Mouse (Mus musculus) A20 (cell line): ENCODE results near the gene Gm48551.

Source experiments
- DNase-seq: peaks from one replicate; pipeline ENCODE4 v3.0.0-alpha.2; 2011; ENCODE audit warnings: low read depth, low spot score

Gene Gm48551

DNA sequence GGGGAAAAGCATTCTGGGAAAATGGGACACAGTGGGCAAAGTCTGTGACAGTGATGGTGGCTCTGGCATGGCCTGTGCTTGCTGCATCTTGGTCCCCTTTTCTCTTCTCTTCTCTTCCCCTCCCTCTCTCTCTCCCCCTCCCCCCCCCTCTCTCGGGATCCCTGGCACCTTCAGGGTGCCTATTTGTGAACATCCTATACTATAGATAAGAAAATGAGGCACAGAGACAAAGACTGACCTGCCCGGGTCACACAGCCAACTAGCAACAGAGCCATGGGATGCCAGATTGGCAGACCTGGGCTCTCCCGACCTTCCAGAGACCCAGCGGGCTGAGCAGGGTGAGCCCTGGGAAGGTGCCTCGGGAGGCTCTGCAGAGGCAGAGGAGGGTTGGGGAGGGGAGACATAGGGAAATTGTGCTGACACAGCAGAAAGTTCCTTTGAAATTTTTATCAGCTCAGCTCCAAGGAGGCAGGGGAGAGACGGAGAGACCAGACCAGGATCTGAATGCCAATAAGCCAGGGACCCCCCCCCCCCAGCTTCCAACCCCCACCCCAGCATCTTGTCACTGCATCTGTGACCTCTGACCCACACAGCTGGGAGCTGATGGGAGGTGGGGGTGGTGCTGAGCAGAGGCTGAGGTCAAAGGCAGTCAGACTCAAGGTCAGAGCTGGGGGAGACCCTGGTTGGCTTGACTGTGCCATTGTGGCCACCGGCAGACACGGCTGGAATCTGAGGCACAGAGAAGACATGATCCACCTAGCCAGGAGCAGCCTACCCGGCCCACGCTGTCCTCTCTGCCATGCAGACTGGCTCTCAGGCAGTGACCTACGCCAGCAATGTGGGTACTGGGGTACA, 34.2 kb downstream of the Gm48551 start:
- no peak for DNase-seq

DNA sequence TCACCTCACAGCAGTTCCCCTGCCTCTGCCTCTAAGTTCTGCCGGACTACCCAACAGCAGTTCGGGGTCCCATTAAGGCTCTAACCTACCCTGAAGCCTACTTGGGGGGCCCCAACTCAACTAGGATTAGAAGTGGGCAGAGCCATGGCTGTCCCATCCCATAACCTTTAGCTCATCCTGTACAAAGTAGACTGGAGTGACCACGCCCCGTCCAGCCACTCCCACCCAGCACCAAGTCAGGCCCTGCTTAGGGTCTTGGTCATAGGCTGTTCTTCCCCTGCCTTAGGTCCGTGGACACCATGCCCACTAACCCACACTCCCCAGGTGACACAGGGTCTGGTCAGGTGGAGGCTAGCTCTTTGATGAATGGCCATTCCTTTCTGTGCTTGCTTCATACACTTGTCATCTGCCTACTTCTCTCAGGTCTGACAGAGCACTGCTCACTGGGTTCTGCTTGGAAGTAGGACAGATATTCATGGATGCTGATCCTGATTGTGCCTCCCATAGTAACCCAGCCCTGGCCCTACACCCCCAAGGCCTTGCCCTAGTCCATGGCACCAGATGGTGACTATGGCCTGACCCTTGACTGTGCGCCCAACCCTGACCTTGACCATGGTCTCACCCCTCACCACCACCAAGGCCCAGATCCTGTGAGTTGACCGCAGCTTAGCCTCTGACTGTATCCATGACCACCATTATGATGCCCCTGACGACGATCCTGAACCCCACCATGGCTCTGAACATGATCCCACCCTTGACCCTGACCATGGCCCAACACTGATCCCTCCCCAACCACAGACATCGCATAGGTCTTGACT, 35.1 kb downstream of the Gm48551 start:
- DNase-seq, result no peak

DNA sequence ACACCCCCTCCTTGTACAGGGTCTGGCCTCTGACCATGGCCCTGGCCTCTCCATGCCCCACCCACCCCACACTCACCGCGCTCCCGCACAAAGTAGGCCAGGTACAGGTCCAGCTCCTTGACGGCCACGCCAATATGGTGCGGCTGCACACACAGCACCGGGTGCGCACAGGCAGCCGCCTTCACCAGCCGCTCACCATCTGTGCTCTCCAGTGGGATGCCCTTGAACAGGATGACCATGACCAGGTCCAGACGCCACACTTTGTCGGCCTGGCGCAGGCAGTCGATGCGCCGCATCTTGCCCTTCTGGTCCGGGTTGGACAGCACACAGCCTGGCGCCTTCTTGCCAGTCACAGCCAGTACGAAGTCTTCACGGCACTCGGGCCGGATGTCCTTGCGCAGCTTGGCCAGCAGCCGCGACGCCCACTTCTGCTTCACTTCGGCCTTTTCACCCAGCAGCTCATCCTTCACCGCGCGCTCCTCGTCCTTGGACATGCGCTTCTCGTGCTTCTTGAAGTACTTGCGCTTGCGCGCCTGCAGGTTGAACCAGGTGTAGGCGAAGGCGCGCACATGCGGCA, 36.0 kb downstream of the Gm48551 start:
- no peak for DNase-seq

DNA sequence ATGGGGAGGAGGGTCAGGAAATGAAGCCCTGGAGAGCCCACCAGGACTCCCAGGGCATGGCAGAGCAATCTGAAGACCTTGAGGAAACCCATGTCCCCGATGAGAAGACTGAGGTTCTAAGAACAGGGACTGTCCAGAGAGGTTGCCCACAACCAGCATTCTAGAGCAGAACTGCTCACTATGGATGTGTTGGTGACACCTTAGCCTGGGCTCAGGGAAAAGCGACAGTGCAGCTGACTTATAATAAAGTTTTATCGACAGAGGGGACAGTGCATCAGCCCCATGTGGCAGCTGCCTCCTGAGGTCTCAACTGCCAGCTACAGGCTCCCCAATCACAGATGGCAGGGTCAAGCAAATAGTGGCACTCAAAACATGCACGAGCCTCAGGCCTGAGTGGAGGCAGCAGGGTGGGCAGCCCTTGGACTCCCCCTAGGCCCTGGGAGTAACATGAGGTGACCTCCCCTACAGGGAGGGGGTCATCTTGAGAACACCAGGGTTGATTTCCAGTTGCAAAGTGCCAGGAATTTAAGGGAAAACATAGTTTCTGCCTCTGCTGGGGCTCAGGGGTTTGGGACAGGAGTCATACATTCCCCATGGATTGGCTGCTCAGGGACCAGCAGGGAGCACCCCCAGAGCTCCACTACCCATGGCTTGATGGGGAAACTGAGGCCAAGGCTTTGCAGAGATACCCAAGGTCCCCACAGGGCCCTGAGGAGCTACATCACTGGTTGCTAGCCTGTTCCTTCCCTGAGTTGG, 37.0 kb downstream of the Gm48551 start:
- no peak for DNase-seq

DNA sequence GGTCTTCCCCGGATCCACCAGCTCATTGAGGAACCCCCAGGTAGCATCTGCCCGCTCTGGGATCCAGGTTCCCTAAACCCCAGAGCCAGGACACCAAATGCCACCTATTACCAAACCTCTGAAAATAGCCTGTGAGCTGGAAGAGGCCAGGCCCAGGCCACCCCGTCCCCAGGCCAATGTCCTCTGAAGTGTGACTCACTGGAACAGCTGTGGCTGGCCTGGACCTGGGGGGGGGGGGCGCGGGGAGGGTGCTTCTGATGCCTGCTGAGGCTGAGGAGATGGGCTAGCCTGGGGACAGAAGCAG, 37.5 kb downstream of the Gm48551 start:
- DNase-seq, result no peak

DNA sequence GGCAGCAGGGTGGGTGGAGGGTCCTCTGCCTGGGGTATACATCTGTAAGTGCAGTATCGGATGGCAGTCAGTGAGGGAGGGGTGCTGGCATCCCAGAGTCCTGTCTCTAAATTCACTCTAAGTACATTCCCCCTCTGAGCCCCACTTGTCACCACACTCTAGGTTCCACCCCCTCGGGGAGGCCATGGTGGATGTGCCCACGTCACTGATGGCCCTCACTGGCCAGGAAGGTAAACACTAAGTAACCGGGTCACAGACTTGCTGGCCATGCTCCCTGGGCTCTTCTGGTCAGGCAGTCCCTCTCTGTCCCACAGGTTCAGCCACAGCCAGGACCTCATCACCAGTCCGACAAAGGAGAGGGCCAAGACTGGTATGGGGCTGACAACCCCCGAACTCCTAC, 37.9 kb downstream of the Gm48551 start:
- no peak for DNase-seq

DNA sequence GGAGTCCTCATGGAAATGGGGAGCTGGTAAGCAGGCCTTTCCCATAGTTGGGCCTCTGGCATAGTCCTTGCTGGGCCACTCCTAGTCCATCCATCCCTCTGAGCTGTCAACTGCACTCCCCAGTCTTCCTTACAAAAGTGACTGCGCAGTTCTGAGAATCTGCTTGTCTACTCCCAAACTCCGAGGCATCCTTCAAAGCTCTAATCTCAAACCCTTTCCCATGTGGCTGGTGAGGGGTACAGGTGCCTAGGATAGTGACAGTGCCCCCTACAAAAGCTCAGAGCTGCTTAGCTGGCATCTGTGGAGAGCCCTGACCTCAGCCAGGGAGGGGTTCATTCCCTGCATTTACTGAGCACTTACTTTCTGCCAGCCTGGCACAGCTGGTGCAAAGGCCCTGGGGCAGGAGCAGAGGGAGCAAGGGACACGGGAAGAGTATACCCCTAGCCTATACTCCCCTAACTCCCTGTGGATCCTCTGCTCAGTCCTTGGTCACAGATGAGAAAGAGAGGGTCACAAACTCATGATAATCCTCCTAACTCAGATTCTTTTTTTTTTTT, 38.5 kb downstream of the Gm48551 start:
- DNase-seq, result no peak

GRCm38 (mm10) chr10:81423476-81424245, 39.4 kb downstream of the Gm48551 start:
- DNase-seq, result no peak

GRCm38 (mm10) chr10:81424246-81425051, 40.2 kb downstream of the Gm48551 start:
- DNase-seq, result no peak

- DNase-seq, result no peak
Observed at GRCm38 (mm10) chr10:81425236-81425850, 41.1 kb downstream of the Gm48551 start.

- no peak for DNase-seq
Observed at GRCm38 (mm10) chr10:81426081-81426671, 41.9 kb downstream of the Gm48551 start.

- DNase-seq, result no peak
Observed at GRCm38 (mm10) chr10:81426897-81427296, 42.6 kb downstream of the Gm48551 start.

GRCm38 (mm10) chr10:81427327-81427726, 43.1 kb downstream of the Gm48551 start:
- no peak for DNase-seq

- no peak for DNase-seq
Observed at GRCm38 (mm10) chr10:81427804-81428506, 43.7 kb downstream of the Gm48551 start.

GRCm38 (mm10) chr10:81428507-81428870, 44.2 kb downstream of the Gm48551 start:
- peak; percentile 45 for DNase-seq

DNA sequence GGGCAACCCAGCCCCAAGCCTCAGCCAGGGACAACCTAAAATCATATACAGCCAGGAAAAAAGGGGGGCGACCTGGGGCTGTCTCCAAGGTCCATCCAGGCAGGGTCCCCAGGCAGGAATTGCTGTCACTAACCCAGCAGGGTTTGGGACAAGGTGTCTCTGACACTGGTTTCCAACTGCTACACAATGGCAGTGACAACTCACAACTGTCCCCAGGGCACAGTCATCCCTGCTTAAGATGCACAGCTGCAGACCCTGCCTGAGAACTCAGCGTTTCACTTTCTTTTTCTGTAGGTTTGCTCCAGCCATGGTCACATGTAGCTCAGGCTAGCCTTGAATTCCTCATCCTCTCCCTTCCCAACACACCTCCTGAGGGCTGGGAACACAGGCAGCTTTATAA, 44.8 kb downstream of the Gm48551 start:
- DNase-seq, result no peak

GRCm38 (mm10) chr10:81429605-81430061, 45.4 kb downstream of the Gm48551 start:
- DNase-seq, result peak; percentile 95

- DNase-seq, result peak; percentile 85
Observed at GRCm38 (mm10) chr10:81430141-81430830, 46.0 kb downstream of the Gm48551 start.
